Mouse (Mus musculus): Measurements from ENCODE around the gene Suco. TPM values are rescaled to one million over a fixed set of nuclear protein-coding genes. Genes with fewer than 3 reads are reported as not detected.

Gene Suco
- polyA plus RNA-seq, 1 experiment from 2014 or later, result 22.6 TPM

GRCm38 (mm10) chr1:161781594-161781993 is 94.9 kb downstream of the Suco start:
- H3K27me3 ChIP-seq (replicated peaks; ENCODE audit: control insufficient read depth, insufficient read depth, low read length), result no peaks in the 10 kb centered on the region
- 90% methylated on average over 5 of the region's 5 CpGs for WGBS
- H3K9me3 ChIP-seq (replicated peaks; ENCODE audit: control insufficient read depth, low read length), result no peaks in the 10 kb centered on the region
- H3K4me2 ChIP-seq (ENCODE audit: low read length), result no peak overlapping the region
- H3K4me1 ChIP-seq (ENCODE audit: control insufficient read depth, insufficient read depth, low read length), result no peaks in the 10 kb centered on the region
- H3K27ac ChIP-seq (ENCODE audit: low read depth, low read length), result no peak overlapping the region
- ATAC-seq (no peak), DNase-seq (ENCODE audit: low spot score) (no peak)
- no peaks in the 10 kb centered on the region for H3K36me3 ChIP-seq (ENCODE audit: control insufficient read depth, insufficient read depth, low read length)
- H3K4me3 ChIP-seq (ENCODE audit: low read depth, low read length), result no peak overlapping the region
- no peak overlapping the region for H3K9ac ChIP-seq (ENCODE audit: low read length)

DNA sequence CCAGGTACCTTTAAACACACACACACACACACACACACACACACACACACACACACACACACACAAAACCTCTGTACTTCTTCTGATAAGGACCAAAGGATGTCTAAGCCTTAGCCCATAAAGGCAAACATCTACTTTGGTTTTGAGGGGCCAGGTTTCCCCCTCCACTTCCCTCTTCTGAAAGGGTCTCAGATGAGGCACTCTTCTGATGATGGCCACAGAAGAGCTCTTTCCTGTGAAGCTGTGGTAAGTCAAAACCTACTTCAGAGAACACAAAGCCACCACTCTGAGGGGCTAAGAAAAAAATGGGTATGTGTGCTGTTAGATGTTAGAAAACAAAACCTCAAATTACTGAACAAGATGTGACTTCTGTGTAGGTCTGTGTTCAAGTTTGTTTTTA is 97.4 kb downstream of the Suco start:
- H3K9ac ChIP-seq (ENCODE audit: low read length), result no peak overlapping the region
- no peaks in the 10 kb centered on the region for H3K27me3 ChIP-seq (replicated peaks; ENCODE audit: control insufficient read depth, insufficient read depth, low read length)
- DNase-seq (ENCODE audit: low spot score), result no peak
- no peaks in the 10 kb centered on the region for H3K9me3 ChIP-seq (replicated peaks; ENCODE audit: control insufficient read depth, low read length)
- no peaks in the 10 kb centered on the region for H3K36me3 ChIP-seq (ENCODE audit: control insufficient read depth, insufficient read depth, low read length)
- ATAC-seq, result no peak
- no peaks in the 10 kb centered on the region for H3K4me1 ChIP-seq (ENCODE audit: control insufficient read depth, insufficient read depth, low read length)
- no peak overlapping the region for H3K27ac ChIP-seq (ENCODE audit: low read depth, low read length)
- no peak overlapping the region for H3K4me3 ChIP-seq (ENCODE audit: low read depth, low read length)
- no peak overlapping the region for H3K4me2 ChIP-seq (ENCODE audit: low read length)

DNA sequence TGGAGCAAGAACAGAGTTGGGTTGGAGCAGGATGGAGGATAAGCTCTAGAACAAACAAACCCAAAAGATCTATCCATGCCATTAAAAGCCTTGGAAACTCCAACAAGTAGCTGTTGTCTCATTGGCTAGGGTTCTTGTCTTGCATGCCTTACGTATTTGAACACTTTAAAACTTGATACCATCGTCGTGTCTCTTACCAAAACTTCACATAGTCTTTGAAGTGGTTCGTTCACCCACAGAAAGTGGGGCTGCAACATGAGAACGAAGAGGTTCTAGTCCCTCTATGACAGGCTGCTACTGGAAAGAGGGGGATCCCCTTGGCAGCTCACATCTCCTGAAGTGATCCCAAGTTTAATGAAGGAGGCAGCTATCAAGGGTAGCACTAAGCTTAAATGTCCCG is 101.3 kb downstream of the Suco start:
- Histone ChIP-seq H3K9me3 (replicated peaks; ENCODE audit: control insufficient read depth, low read length) (no peaks in the 10 kb centered on the region), H3K4me2 (ENCODE audit: low read length) (no peak overlapping the region), H3K27me3 (replicated peaks; ENCODE audit: control insufficient read depth, insufficient read depth, low read length) (no peaks in the 10 kb centered on the region), H3K9ac (ENCODE audit: low read length) (no peak overlapping the region), H3K4me1 (ENCODE audit: control insufficient read depth, insufficient read depth, low read length) (no peaks in the 10 kb centered on the region), H3K27ac (ENCODE audit: low read depth, low read length) (no peak overlapping the region), H3K4me3 (ENCODE audit: low read depth, low read length) (no peak overlapping the region), H3K36me3 (ENCODE audit: control insufficient read depth, insufficient read depth, low read length) (no peaks in the 10 kb centered on the region)
- no peak for DNase-seq (ENCODE audit: low spot score)
- no peak for ATAC-seq
- 84% methylated on average over 6 of the region's 6 CpGs for WGBS

GRCm38 (mm10) chr1:161771293-161771692 is 105.2 kb downstream of the Suco start:
- DNase-seq (ENCODE audit: low spot score), result no peak
- H3K4me1 ChIP-seq (ENCODE audit: control insufficient read depth, insufficient read depth, low read length), result no peaks in the 10 kb centered on the region
- H3K4me3 ChIP-seq (ENCODE audit: low read depth, low read length), result no peak overlapping the region

GRCm38 (mm10) chr1:161769329-161769728 is 107.2 kb downstream of the Suco start:
- DNase-seq (ENCODE audit: low spot score), result no peak
- H3K36me3 ChIP-seq (ENCODE audit: control insufficient read depth, insufficient read depth, low read length), result no peaks in the 10 kb centered on the region
- H3K27me3 ChIP-seq (replicated peaks; ENCODE audit: control insufficient read depth, insufficient read depth, low read length), result no peaks in the 10 kb centered on the region
- H3K4me3 ChIP-seq (ENCODE audit: low read depth, low read length), result no peak overlapping the region
- no peak overlapping the region for H3K27ac ChIP-seq (ENCODE audit: low read depth, low read length)
- no peak for ATAC-seq
- WGBS, result 100% methylated on average over 1 of the region's 1 CpGs
- H3K9me3 ChIP-seq (replicated peaks; ENCODE audit: control insufficient read depth, low read length), result no peaks in the 10 kb centered on the region
- no peak overlapping the region for H3K9ac ChIP-seq (ENCODE audit: low read length)
- H3K4me1 ChIP-seq (ENCODE audit: control insufficient read depth, insufficient read depth, low read length), result no peaks in the 10 kb centered on the region
- no peak overlapping the region for H3K4me2 ChIP-seq (ENCODE audit: low read length)

More at GRCm38 (mm10) chr1:161771293-161771692, 105.2 kb downstream of the Suco start:
- Histone ChIP-seq H3K4me2 (ENCODE audit: low read length) (no peak overlapping the region), H3K27me3 (replicated peaks; ENCODE audit: control insufficient read depth, insufficient read depth, low read length) (no peaks in the 10 kb centered on the region), H3K36me3 (ENCODE audit: control insufficient read depth, insufficient read depth, low read length) (no peaks in the 10 kb centered on the region), H3K9me3 (replicated peaks; ENCODE audit: control insufficient read depth, low read length) (no peaks in the 10 kb centered on the region), H3K27ac (ENCODE audit: low read depth, low read length) (no peak overlapping the region), H3K9ac (ENCODE audit: low read length) (no peak overlapping the region)
- no peak for ATAC-seq
- WGBS, result 74% methylated on average over 2 of the region's 2 CpGs

DNA sequence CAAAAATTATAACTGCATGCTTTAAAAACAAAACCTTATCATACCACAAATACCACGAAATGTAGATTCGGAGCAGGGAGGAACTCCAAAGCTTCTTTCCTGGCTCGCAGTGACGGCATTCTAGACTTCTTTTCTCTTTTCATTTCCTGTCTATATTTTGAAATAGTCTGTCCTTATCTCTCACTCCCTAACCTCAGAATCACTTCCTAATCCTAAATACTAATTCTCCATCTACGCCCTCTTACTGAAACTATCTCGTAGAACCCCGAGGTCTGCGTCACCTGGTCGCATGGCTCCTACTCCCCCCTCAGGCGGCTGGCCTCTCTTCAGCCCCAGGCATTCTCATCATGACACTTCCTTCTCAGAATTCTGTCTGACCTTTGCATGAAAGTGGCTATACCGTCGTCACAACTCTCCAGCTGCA is 109.4 kb downstream of the Suco start:
- no peak overlapping the region for H3K4me3 ChIP-seq (ENCODE audit: low read depth, low read length)
- H3K4me1 ChIP-seq (ENCODE audit: control insufficient read depth, insufficient read depth, low read length), result no peaks in the 10 kb centered on the region
- ATAC-seq, result no peak
- H3K27me3 ChIP-seq (replicated peaks; ENCODE audit: control insufficient read depth, insufficient read depth, low read length), result no peaks in the 10 kb centered on the region
- no peaks in the 10 kb centered on the region for H3K36me3 ChIP-seq (ENCODE audit: control insufficient read depth, insufficient read depth, low read length)
- H3K9ac ChIP-seq (ENCODE audit: low read length), result no peak overlapping the region
- WGBS, result 77% methylated on average over 12 of the region's 12 CpGs
- no peak overlapping the region for H3K27ac ChIP-seq (ENCODE audit: low read depth, low read length)
- no peaks in the 10 kb centered on the region for H3K9me3 ChIP-seq (replicated peaks; ENCODE audit: control insufficient read depth, low read length)
- no peak overlapping the region for H3K4me2 ChIP-seq (ENCODE audit: low read length)
- DNase-seq (ENCODE audit: low spot score), result no peak

DNA sequence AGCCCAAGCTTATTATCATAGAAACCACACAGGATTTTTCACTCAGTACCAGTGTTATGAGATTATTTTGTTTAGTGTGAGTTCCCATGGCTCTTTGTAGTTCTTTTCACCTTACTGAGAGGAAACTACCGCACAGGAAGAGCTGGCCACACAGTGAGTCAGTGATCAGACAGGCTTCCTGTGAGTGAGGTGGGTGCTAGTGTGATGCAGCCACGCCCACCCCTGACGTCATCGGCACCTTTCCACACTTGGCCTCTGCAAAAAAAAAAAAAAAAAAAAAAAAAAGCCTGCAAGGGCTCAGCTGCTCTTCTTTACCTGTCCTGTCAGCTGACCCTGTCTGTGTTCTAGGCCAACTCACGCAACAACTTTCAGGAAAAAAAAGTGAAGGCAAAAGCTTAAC is 109.8 kb downstream of the Suco start:
- Histone ChIP-seq H3K9ac (ENCODE audit: low read length) (no peak overlapping the region), H3K9me3 (replicated peaks; ENCODE audit: control insufficient read depth, low read length) (no peaks in the 10 kb centered on the region), H3K36me3 (ENCODE audit: control insufficient read depth, insufficient read depth, low read length) (no peaks in the 10 kb centered on the region), H3K4me3 (ENCODE audit: low read depth, low read length) (no peak overlapping the region), H3K4me2 (ENCODE audit: low read length) (no peak overlapping the region), H3K4me1 (ENCODE audit: control insufficient read depth, insufficient read depth, low read length) (no peaks in the 10 kb centered on the region), H3K27ac (ENCODE audit: low read depth, low read length) (no peak overlapping the region), H3K27me3 (replicated peaks; ENCODE audit: control insufficient read depth, insufficient read depth, low read length) (no peaks in the 10 kb centered on the region)
- no peak for ATAC-seq
- WGBS, result 68% methylated on average over 5 of the region's 5 CpGs
- no peak for DNase-seq (ENCODE audit: low spot score)

Other genes starting within 250 kb of the Suco start
- gene Fasl, start 88.2 kb downstream of the Suco start, polyA plus RNA-seq (2014; fragmentation: Nextera tagmentation; extraction: Ambion mirVana), result 0.17 TPM in 1 of 2 replicates, not detected in the other
- 37.2 and 40.8 TPM in 2 replicates for gene Pigc, start 92.5 kb upstream of the Suco start, polyA plus RNA-seq (2014; fragmentation: Nextera tagmentation; extraction: Ambion mirVana)
- gene 4930558K02Rik, start 103.0 kb upstream of the Suco start, polyA plus RNA-seq (2014; fragmentation: Nextera tagmentation; extraction: Ambion mirVana), result 0.18 TPM in 1 of 2 replicates, not detected in the other